Mouse (Mus musculus): Measurements from ENCODE around the gene Nadk.

Nadk gene

GRCm38 (mm10) chr4:155561661-155562442, at the start of gene Nadk:
TSS of gene Nadk (plus strand) at chr4:155562378.
- DNase-seq (ENCODE audit: low read depth, low spot score), result no peak

DNA sequence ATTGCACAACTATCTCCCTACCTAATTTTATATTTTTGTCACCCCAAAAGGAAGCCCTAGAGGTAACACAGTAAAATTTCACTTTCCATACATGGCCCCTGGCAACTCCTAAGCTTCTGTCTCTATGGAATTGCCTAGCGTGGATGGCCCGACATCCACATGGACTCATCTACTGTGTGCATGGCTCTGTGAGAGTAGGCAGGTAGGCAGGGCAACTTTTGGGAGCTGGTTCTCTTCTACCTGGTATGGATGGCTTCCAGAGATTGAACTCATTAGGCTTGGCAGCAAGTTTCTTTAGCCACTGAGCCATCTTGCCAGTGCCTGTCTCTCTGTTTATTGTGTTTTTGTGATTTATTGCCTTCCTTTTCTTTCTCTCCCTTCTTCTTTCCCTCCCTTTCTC, 47.4 kb upstream of the Nadk start:
- DNase-seq (ENCODE audit: low read depth, low spot score), result no peak

GRCm38 (mm10) chr4:155517948-155518517, 44.1 kb upstream of the Nadk start:
- no peak for DNase-seq (ENCODE audit: low read depth, low spot score)

GRCm38 (mm10) chr4:155522327-155522726, 39.9 kb upstream of the Nadk start:
- DNase-seq (ENCODE audit: low read depth, low spot score), result no peak

- DNase-seq (ENCODE audit: low read depth, low spot score), result no peak
Measured at GRCm38 (mm10) chr4:155525751-155526150, 36.4 kb upstream of the Nadk start.

- DNase-seq (ENCODE audit: low read depth, low spot score), result no peak
Measured at GRCm38 (mm10) chr4:155529294-155529693, 32.9 kb upstream of the Nadk start.

DNA sequence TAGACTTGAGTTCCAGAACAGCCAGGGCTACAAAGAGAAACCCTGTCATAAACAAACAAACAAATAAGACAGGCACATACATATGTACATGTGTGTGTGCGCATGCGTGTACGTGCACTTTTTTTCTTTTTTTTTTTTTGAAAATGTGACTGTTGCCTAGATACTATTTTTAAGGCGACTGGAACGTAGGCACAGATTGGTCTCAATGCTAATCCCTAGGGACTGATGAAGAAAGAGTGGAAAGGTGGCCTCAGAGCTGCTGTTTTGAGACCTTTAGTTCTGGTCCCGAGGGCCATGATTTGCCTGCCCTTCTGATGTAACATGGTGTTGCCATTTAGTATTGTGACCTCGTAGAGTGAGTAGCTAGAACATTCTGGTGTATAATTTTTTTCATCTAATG, 12.2 kb upstream of the Nadk start:
- DNase-seq (ENCODE audit: low read depth, low spot score), result no peak

DNA sequence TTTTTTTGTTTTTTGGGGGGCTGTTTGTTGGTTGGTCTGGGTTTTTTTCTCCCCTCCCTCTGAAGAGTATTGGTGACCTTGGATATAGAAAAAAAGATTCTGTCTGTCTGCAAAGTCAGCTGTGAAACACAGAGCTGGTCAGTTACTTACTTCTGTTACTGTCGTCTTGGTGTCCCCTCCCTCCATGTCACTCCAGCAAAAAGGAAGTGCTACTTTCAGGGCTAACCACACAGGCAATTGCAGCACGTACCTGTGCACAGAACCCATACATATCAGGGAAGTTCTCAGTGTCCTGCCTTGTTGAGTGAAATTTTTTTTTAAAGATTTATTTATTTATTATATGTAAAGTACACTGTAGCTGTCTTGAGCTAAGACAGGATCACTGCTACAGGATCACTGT, 11.7 kb upstream of the Nadk start:
- DNase-seq (ENCODE audit: low read depth, low spot score), result no peak

DNA sequence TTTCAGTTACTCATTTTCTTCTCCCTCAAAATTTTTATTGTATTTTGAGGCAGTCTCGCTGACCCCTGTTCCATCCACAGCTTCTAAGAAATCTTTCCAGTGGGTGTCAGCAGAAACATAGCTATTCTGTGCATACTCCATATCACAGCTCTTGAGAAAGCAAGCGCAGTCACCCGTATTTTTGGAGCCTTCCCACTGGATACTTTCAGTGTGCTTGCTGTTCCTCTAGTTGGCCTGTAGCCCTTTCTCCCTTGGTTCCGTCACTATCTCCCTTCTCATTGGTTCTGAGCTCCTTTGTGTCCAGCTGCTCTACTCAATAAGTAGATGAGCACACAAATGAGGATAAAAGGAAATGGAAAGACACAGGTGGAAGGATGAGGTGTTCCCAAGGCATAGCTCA, 11.1 kb upstream of the Nadk start:
- no peak for DNase-seq (ENCODE audit: low read depth, low spot score)

DNA sequence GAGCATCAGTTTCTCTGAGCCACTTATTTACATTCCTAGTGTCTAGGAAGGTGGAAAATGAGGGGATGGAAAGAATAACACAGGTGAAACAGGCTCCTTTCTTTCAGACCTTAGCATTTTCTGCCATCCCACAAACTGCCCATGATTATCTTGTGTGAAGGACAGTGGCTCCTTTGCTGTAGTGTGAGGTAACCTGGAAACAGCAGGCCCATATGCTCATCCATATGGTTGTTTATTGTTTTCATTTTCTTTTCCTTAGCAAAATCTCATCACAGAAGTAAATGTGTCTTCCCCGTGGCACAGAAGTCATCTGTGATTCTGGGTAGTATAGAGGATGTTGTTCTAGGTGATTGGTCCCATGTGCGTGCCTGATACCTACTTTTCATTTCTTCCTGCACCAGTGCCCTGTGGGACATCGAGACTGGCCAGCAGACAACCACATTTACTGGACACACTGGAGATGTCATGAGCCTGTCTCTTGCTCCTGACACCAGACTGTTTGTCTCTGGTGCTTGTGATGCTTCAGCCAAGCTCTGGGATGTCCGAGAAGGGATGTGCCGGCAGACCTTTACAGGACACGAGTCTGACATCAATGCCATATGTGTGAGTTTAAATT, 9.2 kb upstream of the Nadk start:
- DNase-seq (ENCODE audit: low read depth, low spot score), result no peak

DNA sequence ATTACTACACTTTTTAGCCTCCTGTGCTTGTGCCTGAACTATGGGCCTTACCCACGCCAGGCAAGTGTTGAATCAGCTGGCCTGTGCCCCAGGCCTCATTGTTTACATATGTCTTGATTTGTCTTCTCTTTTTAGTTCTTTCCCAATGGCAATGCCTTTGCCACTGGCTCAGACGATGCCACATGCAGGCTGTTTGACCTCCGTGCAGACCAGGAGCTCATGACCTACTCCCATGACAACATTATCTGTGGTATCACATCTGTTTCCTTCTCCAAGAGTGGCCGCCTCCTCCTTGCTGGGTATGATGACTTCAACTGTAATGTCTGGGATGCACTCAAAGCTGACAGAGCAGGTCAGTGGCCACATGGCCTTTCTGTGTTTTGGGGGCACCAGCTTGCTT, 7.3 kb upstream of the Nadk start:
- DNase-seq (ENCODE audit: low read depth, low spot score), result no peak

DNA sequence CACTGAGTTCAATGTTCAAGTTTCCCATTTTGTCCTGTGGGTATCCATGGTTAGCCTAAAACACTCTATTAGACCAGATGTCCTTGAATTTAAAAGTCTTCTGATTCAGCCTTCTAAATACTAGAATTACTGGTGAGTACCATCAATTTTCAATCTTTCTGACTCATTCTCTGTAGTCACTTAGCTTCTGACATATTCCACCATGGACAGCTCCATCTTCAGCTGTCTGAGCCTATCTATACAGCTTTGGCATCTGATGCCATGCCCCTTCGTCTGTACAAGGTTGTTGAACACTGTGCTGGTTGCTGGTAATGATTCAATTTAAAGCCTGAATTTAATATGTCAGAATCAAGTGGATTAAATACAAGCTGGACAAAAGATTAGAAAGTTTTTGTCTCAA, 6.7 kb upstream of the Nadk start:
- no peak for DNase-seq (ENCODE audit: low read depth, low spot score)

- no peak for DNase-seq (ENCODE audit: low read depth, low spot score)
Measured at GRCm38 (mm10) chr4:155559454-155559853, 2.7 kb upstream of the Nadk start.

- no peak for DNase-seq (ENCODE audit: low read depth, low spot score)
Measured at GRCm38 (mm10) chr4:155560932-155561331, 1.2 kb upstream of the Nadk start.

- no peak for DNase-seq (ENCODE audit: low read depth, low spot score)
Measured at GRCm38 (mm10) chr4:155562725-155563399, 684 bp downstream of the Nadk start.

GRCm38 (mm10) chr4:155563400-155564231, 1.4 kb downstream of the Nadk start:
- DNase-seq (ENCODE audit: low read depth, low spot score), result peak; percentile 96

- peak; percentile 24 for DNase-seq (ENCODE audit: low read depth, low spot score)
Measured at GRCm38 (mm10) chr4:155564315-155565069, 2.3 kb downstream of the Nadk start.

DNA sequence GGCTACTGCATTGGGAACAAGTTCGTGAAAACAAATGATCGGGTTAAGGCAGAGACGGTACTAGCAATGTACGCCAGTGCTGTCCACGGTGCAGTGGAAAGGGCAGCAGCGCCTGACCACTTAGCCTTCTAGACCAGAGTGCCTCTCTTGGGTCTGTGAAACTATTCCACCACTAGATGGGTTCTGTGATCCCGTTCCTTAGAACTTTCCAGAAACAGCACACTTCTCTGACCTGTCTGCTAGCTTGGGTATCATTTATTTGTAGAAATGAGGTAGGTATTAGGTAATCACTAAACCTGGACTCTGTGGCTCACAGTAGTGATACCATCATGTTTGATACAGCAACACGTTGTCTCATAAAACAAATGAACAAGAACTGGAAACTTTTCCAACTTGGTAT, 4.4 kb downstream of the Nadk start:
- no peak for DNase-seq (ENCODE audit: low read depth, low spot score)

- DNase-seq (ENCODE audit: low read depth, low spot score), result no peak
Measured at GRCm38 (mm10) chr4:155568170-155568569, 6.0 kb downstream of the Nadk start.

DNA sequence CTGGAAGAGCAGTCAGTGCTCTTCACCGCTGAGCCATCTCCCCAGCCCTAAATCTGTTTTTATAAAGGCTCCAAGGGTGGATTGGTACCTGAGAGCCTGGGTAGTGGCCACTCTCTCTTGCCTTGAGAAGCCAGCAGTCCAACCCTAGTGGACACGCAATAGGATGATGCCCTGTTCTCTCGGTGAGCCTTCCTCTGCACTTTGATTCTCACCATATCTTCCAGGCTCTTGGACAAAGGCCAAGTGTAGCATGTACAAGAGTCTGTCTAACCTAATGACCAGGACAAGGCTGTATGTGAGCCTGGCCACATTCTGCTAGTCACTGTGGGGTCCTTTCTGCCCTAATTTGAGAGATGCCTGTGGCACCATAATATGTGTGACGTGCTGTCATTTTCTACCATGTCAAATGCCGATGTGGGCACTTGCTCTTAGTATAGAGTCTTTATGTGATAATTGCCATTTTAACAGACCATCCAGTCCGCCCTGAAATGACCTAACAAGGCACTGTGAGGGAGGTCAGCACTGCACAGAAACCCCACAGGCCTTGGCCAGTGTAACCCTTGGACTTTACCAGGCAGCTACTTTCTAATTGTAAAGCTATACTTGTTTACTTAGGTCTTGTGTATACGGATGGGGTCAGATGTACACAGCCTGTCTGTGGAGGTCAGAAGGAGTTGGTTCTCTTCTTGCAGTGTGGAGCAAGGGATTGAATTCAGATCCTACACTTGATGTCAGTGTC, 6.6 kb downstream of the Nadk start:
- DNase-seq (ENCODE audit: low read depth, low spot score), result no peak

Measured in WW6 (cell line).